Mouse (Mus musculus) G1E (cell line): Measurements from ENCODE around the gene Lrp5.

Experiments
- CTCF ChIP-seq: IDR thresholded peaks from 2 replicates; pipeline ENCODE4 v1.5.1; 2012; ENCODE audit warnings: low read depth, low read length, inconsistent platforms, mixed read lengths
- GATA1 ChIP-seq: IDR thresholded peaks from 2 replicates; pipeline ENCODE4 v1.6.1; 2012; ENCODE audit warnings: borderline replicate concordance, low read length, inconsistent platforms, mixed read lengths
- GATA2 ChIP-seq: IDR thresholded peaks from 2 replicates; pipeline ENCODE4 v1.6.1; 2012; ENCODE audit warnings: low read depth, low read length, inconsistent platforms, borderline replicate concordance
- TAL1 ChIP-seq: conservative IDR thresholded peaks from 2 replicates; pipeline ENCODE4 v1.6.1; 2012; ENCODE audit warnings: low read depth, low read length, inconsistent platforms, mixed read lengths

GRCm38 (mm10) chr19:3695976-3696375, 9.6 kb upstream of the Lrp5 start:
- TF ChIP-seq CTCF, result no peak
- TF ChIP-seq GATA1, result no peak
- TF ChIP-seq TAL1, result no peak
- TF ChIP-seq GATA2, result no peak
